Mouse (Mus musculus) heart, postnatal 14 days (tissue): ENCODE results near the gene Car5a. TPM values are rescaled to one million over a fixed set of nuclear protein-coding genes. Genes with fewer than 3 reads are reported as not detected.
A peak's percentile ranks its signal among the peaks of the same experiment; 100 is the strongest.

ENCODE experiments used
- DNase-seq, 2 experiments: peaks; one replicate each; pipeline ENCODE4 v3.0.0; 2021 to 2022
- intact Hi-C: fragments of 180-260 bp; cut with DNase I; formaldehyde crosslinking; loops from one replicate; pipeline ENCODE4 v1.15.1; 2025
- total RNA-seq, 2 experiments: library from RNA; stranded (reverse); gene quantifications; 2 replicates each; pipeline ENCODE4 v1.2.3; 2021

The Car5a gene
- total RNA-seq, 2 experiments from 2014 or later = not detected

- DNase-seq = peak; percentile 31 to 54
These were observed 9.1 kb downstream of the Car5a start for GRCm38 (mm10) chr8:121935341-121936294.

GRCm38 (mm10) chr8:121934923-121935322, 9.8 kb downstream of the Car5a start:
- intact Hi-C loops = no loop called here
- no peak for DNase-seq

More at GRCm38 (mm10) chr8:121935341-121936294, 9.1 kb downstream of the Car5a start:
- intact Hi-C loops = no loop called here

GRCm38 (mm10) chr8:121934506-121934905, 10.2 kb downstream of the Car5a start:
- intact Hi-C loops = no loop called here
- DNase-seq = peak; percentile 37 to 66

- DNase-seq = no peak
- intact Hi-C loops = no loop called here
These were observed 11.8 kb downstream of the Car5a start for GRCm38 (mm10) chr8:121932668-121933520.

GRCm38 (mm10) chr8:121932026-121932667, 12.6 kb downstream of the Car5a start:
- intact Hi-C loops = no loop called here
- DNase-seq = no peak

GRCm38 (mm10) chr8:121931571-121931970, 13.1 kb downstream of the Car5a start:
- intact Hi-C loops = no loop called here
- DNase-seq = no peak

- intact Hi-C loops = no loop called here
- DNase-seq = no peak
These were observed 14.7 kb downstream of the Car5a start for GRCm38 (mm10) chr8:121930047-121930446.

- DNase-seq = peak; percentile 54 to 70
- intact Hi-C loops = loop anchor here (10.0 kb wide), 1 partner anchor 203 kb away; the partner anchor contains the start of gene Jph3
These were observed 17.4 kb downstream of the Car5a start for GRCm38 (mm10) chr8:121927316-121927715.

- DNase-seq = no peak
- intact Hi-C loops = loop anchor here (10.0 kb wide), 1 partner anchor 201 kb away; the partner anchor contains the start of gene Jph3
These were observed 18.4 kb downstream of the Car5a start for GRCm38 (mm10) chr8:121926266-121926665.

GRCm38 (mm10) chr8:121925624-121926023, 19.1 kb downstream of the Car5a start:
- intact Hi-C loops = loop anchor here (1.0 to 10.0 kb wide), 3 partner anchors 51 to 201 kb away; partner anchors contain the start of gene Jph3
- DNase-seq = peak; percentile 82 to 86

GRCm38 (mm10) chr8:121924681-121925080, 20.0 kb downstream of the Car5a start:
- intact Hi-C loops = loop anchor here (1.0 to 10.0 kb wide), 3 partner anchors 50 to 200 kb away; partner anchors contain the start of gene Jph3
- no peak for DNase-seq

- peak; percentile 57 to 72 for DNase-seq
- intact Hi-C loops = loop anchor here (10.0 kb wide), 1 partner anchor 197 kb away; the partner anchor contains the start of gene Jph3
These were observed 22.6 kb downstream of the Car5a start for GRCm38 (mm10) chr8:121922101-121922500.

GRCm38 (mm10) chr8:121921582-121921981, 23.1 kb downstream of the Car5a start:
- DNase-seq = no peak
- intact Hi-C loops = loop anchor here (10.0 kb wide), 1 partner anchor 197 kb away; the partner anchor contains the start of gene Jph3

- intact Hi-C loops = loop anchor here (10.0 kb wide), 1 partner anchor 195 kb away; the partner anchor contains the start of gene Jph3
- DNase-seq = peak in 1 of 2 experiments; percentile 38
These were observed 25.0 kb downstream of the Car5a start for GRCm38 (mm10) chr8:121919731-121920130.

GRCm38 (mm10) chr8:121919158-121919557, 25.5 kb downstream of the Car5a start:
- intact Hi-C loops = no loop called here
- no peak for DNase-seq

- DNase-seq = no peak
These were observed 31.3 kb downstream of the Car5a start for GRCm38 (mm10) chr8:121913378-121913777.

GRCm38 (mm10) chr8:121912831-121913230, 31.9 kb downstream of the Car5a start:
- no peak for DNase-seq
- intact Hi-C loops = no loop called here

More at GRCm38 (mm10) chr8:121913378-121913777, 31.3 kb downstream of the Car5a start:
- intact Hi-C loops = no loop called here

- no peak for DNase-seq
- intact Hi-C loops = no loop called here
These were observed 32.7 kb downstream of the Car5a start for GRCm38 (mm10) chr8:121911987-121912386.

GRCm38 (mm10) chr8:121911400-121911799, 33.3 kb downstream of the Car5a start:
- no peak for DNase-seq
- intact Hi-C loops = no loop called here

- DNase-seq = peak; percentile 80 to 86
- intact Hi-C loops = loop anchor here (1.0 kb wide), 2 partner anchors 35 to 59 kb away; no protein-coding TSS in a partner anchor
These were observed 35.0 kb downstream of the Car5a start for GRCm38 (mm10) chr8:121909663-121910062.
